Mouse (Mus musculus): ENCODE results near the gene Zfp809.
"Not testable (repeated sequence)": the region's sequence is repeated elsewhere in the genome, so short reads cannot be mapped to it uniquely, and the experiment has no call there.

The Zfp809 gene

GRCm38 (mm10) chr9:22225581-22226388 is at the start of gene Zfp809:
TSS of gene Zfp809 (plus strand) at chr9:22225714.
- DNase-seq, result peak; percentile 99 to 100

DNA sequence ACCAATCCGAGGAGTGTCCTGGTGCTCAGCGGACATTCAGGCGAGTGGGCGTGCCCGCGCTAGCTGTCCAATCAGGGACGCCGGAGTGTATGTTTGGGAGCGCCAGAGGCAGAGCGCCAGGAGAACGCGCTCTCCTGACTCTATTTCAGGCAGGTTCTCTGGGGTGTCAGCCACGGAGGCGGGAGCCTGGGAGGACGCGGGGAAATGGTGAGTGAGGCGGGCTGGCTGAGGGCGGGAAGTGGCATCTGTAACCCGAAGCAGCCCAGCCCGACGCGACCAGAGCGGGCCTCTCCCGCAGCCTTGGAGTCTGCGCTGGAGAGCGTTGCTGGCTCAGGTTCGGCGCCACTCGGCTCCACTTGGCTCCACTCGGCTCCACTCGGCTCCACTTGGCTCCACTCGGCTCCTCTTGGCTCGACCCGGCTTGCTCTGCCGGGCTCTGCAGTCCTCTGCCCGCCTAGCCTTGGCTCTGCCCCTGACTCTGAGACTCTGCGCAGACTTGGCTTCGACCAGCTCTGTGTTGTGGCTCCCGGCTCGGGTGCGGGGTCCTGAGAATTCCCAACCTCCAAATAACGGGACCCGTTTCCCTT is 37.4 kb upstream of the Zfp809 start, which contains the start of gene Zfp872:
Gene Zfp872, plus strand, starts transcription at position 66 of the 587 bp plus-strand sequence.
- peak; percentile 46 to 71 for DNase-seq

GRCm38 (mm10) chr9:22196412-22196811 is 29.1 kb upstream of the Zfp809 start:
- DNase-seq, result no peak

DNA sequence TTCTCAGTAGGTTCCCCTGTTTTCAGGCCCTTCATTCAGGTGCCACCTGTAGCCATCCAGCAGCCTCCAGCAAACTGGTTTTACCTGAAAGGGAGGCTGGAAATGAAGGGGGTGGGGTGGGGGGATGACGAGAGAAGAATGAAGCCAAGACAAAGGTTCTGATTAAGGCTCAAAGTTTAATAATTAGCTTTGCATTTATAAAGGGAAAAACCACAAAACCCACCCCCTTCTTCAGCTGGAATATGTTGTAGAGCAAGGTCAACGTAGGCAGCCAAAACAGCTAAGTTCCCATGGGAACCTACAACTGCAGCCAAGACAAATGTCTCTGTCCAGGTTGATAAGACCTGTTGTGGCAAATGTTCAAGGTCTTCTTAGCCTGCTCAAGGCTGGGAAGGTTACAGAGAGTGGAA is 11.7 kb upstream of the Zfp809 start:
- no peak for DNase-seq

DNA sequence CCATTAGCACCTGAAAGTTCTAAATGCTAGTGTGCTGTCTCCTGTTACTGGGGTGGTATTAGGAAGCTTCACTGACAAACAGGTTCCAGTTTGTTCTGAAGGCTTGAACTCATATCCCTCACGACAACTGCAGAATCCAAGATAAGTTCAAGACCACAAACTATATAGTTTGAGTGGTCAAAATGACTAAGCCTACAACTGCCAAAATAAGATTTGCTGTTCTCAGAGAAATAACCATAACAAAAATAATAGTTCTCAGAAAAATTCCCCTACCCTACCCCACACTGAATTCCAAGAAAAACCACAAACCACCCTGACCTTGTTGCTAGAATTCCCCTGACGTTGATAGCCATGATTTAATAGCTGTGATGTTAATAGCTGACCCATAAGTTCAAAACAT is 11.0 kb upstream of the Zfp809 start:
- no peak for DNase-seq

- DNase-seq, result no peak
These were observed 8.8 kb upstream of the Zfp809 start for GRCm38 (mm10) chr9:22216705-22217104.

DNA sequence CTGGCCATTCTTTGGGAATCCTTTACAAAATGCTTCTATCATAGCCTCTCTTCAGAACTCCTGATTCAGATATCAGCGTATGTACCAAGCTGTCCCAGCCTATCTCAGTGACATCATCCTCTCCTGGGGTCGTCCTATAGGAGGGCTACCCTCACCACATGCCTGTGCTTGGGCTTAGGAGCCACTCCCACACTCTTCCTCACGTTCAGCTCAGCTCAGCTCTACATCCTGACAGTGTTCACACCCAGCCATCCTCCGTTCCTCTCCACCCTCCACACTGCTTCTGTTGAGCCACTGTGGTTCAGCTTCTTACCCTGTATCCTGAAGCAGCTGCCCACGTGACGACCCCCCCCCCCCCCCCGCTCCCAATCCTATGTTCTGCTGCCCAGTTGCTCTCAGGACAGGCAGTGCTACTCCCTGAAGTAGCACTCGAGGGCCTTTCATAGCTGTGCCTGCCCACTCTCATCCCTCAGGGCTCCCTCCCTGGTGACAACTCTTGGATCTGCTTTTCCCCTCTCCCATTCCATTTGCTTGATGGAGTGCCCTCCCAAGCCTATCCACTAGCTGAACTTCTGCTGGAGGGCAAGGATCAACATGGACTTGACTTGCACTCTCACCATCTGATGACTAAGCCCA is 7.5 kb upstream of the Zfp809 start:
- DNase-seq, result no peak

DNA sequence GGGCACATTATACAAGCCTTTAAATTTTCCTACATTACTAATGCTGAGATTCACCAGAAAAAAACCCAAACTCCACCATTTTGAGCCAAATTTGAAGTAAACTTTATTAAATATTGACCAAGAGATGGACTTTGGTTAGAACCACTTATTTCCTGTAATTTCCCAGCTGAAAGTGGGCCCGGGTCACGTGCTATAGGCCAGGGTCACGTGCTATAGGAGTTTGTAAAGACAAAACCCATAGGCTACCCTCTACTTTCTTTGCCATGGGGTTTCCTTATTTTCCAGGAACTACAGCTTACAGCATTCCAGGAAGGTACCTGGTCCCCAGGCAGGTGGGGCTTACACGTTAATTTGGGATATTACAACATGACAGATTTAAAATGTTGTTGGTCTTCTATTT is 1.4 kb upstream of the Zfp809 start:
- DNase-seq, result peak in 1 of 2 experiments; percentile 28

DNA sequence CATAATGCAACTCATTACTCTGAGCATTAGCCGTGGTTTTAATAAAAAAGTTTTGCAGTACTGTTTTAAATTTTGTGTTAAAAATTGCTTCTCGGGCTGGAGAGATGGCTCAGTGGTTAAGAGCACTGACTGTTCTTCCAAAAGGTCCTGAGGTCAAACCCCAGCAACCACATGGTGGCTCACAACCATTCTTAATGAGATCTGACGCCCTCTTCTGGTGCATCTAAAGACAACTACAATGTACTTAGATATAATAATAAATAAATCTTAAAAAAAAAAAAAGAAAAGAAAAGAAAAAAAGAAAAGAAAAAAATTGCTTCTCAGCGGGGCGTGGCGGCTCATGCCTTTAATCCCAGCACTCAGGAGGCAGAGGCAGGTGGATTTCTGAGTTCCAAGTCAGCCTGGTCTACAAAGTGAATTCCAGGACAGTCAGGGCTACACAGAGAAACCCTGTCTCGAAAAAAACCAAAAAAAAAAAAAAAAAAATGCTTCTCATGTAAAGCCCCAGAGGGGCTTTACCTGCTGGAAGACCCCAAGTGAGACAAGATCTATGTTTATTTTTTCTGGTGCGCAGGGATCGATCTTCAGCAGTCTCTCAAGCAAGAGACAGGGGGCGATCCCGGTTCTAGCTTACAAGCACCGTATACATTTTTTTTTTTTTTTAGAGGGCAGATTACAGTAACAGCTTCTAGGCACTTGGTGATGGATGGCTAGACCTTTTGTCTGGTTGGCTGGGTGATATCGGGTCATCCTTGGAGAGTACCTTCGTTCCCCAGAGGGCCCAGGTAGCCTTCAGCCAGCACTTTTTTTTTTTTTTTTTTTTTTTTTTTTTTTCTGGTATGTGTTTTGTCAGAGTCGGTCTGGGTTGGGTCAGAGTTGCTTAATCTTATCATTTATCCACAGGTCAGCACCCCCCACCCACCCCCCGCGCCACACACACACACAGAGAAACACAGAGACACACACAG is 694 bp upstream of the Zfp809 start:
- peak; percentile 27 to 43 for DNase-seq

DNA sequence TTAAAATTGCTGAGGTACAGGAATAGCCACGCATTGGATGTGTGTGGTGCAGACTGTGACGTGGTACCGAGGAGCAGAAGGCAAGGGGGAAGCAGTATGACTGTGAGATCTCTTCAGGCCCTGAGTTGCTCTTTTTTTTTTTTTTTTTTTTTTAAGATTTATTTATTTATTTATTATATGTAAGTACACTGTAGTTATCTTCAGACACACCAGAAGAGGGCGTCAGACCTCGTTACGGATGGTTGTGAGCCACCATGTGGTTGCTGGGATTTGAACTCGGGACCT is 817 bp downstream of the Zfp809 start:
- DNase-seq, result not testable (repeated sequence)

DNA sequence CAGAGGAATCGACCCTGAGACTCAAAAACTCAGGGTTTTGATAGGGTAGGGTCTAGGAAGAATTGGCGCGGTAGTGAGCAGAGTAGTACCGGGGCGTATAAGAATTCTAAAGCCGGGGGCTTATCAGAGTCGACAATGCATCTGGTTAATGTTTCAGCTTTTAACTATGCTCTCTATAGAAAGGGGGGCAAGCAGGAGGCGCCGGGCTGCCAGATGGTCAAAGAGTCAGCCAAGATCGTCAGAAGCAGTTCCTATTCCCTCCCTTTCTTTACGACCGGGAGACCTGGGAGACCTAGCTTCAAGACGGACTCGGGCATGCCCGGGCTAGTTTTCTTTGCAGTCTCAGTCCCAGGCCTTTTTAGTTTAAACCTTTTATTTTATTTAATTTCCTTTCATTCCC is 1.3 kb downstream of the Zfp809 start:
- peak; percentile 49 to 60 for DNase-seq

DNA sequence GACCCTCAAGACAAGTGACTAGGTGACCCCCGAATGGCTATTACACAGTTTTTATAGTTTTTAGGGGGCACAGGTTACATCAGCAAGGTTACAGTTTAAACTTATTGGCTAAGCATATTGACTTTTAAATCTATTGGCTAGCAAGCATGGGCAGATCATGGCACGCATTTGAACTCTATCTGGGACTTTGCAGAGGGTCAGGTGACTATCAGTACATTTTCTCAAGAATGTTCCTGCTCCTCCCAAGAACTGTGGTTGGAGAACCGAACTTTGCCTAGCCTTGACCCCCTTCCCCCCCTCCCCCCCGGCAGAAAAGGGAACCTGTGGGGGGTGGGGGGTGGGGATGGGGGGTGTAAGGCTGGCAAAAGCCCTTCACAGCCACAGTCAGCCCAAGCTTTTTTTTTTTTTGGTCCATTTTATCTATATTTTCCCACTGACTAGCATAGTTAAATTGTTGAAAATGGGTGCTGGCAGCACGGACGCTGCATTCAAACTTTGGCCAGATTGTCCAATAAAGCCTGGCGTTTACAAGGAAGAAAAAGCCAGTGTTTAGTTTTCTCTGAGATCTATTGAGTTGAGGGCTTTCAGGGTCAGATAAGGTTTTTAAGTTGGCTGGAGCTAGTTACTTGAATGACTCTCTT is 4.0 kb downstream of the Zfp809 start:
- no peak for DNase-seq

GRCm38 (mm10) chr9:22230061-22230460 is 4.5 kb downstream of the Zfp809 start:
- no peak for DNase-seq

GRCm38 (mm10) chr9:22230556-22230955 is 5.0 kb downstream of the Zfp809 start:
- DNase-seq, result no peak

DNA sequence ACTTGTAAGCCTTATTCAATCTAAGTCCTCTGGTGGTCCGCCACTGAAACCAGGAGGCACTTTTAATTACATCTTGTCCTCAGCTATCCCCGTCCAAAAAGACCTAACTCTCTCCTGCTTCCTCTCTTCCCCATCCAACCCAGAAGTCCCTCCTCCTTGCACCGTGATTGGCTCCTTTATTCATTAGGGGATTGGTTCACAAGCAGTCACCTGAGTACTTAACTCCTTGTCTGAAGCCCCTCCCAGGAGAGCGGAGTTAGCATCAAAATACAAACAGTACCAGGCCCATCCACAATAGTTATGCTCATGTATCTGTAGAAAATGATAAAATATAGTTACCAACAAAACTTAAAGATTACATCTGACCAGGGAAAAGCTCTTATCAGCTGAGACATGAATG is 14.5 kb downstream of the Zfp809 start:
- DNase-seq, result no peak

- no peak for DNase-seq
These were observed 18.7 kb downstream of the Zfp809 start for GRCm38 (mm10) chr9:22244242-22244641.

- no peak for DNase-seq
These were observed 31.1 kb downstream of the Zfp809 start for GRCm38 (mm10) chr9:22256579-22256978.

DNA sequence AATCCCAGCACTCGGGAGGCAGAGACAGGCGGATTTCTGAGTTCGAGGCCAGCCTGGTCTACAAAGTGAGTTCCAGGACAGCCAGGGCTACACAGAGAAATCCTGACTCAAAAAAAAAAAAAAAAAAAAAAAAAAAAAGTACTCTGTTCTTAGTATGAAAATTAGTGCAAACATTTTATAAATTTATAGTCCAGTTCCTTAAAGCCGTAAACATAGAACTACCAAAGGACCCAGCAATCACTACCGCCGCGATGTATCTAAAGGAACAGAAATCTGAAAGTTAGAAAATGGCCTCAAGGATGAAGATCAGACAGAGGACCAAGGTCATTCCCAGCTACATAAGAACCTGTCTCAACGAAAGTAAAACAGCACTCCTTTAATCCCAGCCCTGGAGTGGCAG is 33.3 kb downstream of the Zfp809 start:
- no peak for DNase-seq

DNA sequence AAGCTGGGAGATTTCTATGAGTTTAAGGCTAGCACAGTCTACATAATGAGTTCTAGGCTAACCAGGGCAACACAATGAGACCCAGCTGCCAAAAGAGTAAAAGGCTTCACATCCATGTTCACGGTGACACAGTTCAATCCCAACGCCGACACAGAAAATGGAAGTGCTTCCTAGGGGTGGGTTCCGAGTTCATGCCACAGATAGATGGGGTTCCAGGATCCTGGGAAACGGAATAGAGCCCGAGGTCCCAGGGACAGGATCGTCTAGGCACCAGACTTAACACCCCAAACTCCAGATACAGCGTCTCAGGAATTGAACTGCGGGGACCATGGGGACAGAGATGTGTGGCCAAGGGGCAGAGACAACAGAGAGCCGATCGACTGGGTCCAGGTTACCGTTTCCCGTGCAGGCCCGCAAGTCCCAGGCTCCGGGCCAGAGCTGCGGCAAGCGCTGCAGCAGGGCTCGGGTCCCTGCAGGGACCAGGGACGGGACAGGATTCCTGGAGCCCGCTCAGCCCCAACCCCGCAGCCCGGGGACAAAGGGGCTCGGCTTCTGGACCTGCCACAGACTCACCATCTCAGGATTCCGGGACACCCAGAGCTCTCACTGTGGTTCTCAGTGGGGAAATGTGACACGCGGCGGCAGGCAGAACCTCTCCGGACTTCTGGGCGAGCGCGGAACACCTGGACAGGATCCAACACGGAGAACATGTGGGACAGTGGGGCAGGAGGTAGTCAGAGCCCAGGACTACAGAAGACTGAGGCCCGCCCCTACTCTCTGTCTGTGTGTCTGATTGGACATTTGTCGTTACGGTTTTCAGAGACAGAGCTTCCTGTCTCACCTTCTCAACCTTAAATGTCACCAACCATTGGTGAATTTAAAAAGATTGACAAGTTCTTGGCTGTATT is 33.9 kb downstream of the Zfp809 start, which contains the start of gene Zfp599:
Gene Zfp599, minus strand, starts transcription at position 712 of the 908 bp plus-strand sequence.
- peak; percentile 67 to 81 for DNase-seq

DNA sequence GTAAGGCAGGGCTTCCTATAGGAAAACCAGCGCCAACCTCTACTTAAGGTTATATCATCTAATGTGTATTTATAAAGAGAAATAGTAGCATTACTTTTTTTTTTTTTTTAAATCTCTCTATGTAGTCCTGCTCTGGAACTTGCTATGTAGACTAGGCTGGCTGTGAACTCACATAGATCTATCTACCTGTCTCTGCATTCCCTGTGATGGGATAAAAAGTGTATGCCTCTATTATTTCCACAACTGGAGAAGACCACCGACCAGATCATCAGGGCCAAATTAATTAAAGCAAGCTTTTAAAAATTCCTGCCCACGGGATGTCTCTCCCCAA is 34.5 kb downstream of the Zfp809 start:
- DNase-seq, result no peak

- no peak for DNase-seq
These were observed 36.1 kb downstream of the Zfp809 start for GRCm38 (mm10) chr9:22261594-22261993.

All from kidney, postnatal 25 days (tissue).